ENCODE assay signal across 23 mouse cellular contexts in the genomic region with DNA sequence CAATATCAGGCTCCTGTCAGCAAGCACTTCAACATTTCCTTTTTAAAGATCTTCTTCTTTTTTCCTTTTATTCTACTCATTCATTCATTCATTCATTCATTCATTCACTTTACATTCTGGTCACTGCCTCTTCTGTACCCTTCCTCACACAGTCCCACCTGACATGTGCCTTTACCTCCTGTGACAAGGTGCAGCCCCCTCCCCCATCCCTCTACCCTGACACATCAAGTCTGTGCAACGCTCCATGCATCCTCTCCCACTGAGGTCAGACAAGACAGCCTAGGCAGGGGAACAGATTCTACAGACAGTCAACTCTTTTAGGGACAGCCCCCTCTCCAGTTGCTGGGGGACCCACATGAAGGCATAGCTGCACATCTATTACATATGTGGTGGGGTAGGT.
"Had no signal": no experiment of that assay in that cellular context is flagged by ENCODE, and none has a peak within 500 bp of the region (broad histone marks: within the 10 kb centered on the region; RNA-seq: fewer than 3 reads in every experiment).

No protein-coding gene starts in this region.

- H3K27ac ChIP-seq: gastrocnemius, adult 2 months; heart, embryonic 10.5 days; hindbrain, embryonic 10.5 days; hindbrain, embryonic 13.5 days; hindbrain, embryonic 15.5 days; intestine, embryonic 15.5 days; layer of hippocampus, adult 2 months; left cerebral cortex, adult 2 months; limb, embryonic 10.5 days; limb, embryonic 12.5 days had no signal

- H3K4me3 ChIP-seq: gastrocnemius, adult 2 months; heart, embryonic 10.5 days; heart, embryonic 12.5 days; hindbrain, embryonic 10.5 days; hindbrain, embryonic 13.5 days; hindbrain, embryonic 15.5 days; intestine, embryonic 15.5 days; layer of hippocampus, adult 2 months; left cerebral cortex, adult 2 months; limb, embryonic 10.5 days; limb, embryonic 12.5 days had no signal

- H3K9ac ChIP-seq: heart, embryonic 12.5 days; hindbrain, embryonic 13.5 days; hindbrain, embryonic 15.5 days; intestine, embryonic 15.5 days; limb, embryonic 12.5 days had no signal

- H3K4me2 ChIP-seq: heart, embryonic 12.5 days; hindbrain, embryonic 13.5 days; hindbrain, embryonic 15.5 days; intestine, embryonic 15.5 days; limb, embryonic 12.5 days had no signal

- H3K4me1 ChIP-seq: heart, embryonic 10.5 days; heart, embryonic 12.5 days; hindbrain, embryonic 10.5 days; hindbrain, embryonic 13.5 days; hindbrain, embryonic 15.5 days; intestine, embryonic 15.5 days; limb, embryonic 10.5 days; limb, embryonic 12.5 days had no signal

- ATAC-seq: inflammation-experienced regulatory T-cells, adult 6 months; intestine, embryonic 15.5 days; intestine, postnatal 0 days had no signal

- DNase-seq: gastrocnemius, adult 2 months; gastrocnemius, postnatal 10 days; gastrocnemius, postnatal 25 days; heart, adult 18-20 months; heart, postnatal 10 days; heart, postnatal 4 days; kidney, adult 18-20 months; kidney, adult 8-10 months; kidney, postnatal 10 days; kidney, postnatal 4 days; liver had no signal

- H3K9me3 ChIP-seq: heart, embryonic 10.5 days; heart, embryonic 12.5 days; hindbrain, embryonic 15.5 days; intestine, embryonic 15.5 days; limb, embryonic 10.5 days; limb, embryonic 12.5 days had no signal

- H3K36me3 ChIP-seq: heart, embryonic 10.5 days; heart, embryonic 12.5 days; hindbrain, embryonic 10.5 days; hindbrain, embryonic 13.5 days; hindbrain, embryonic 15.5 days; intestine, embryonic 15.5 days; limb, embryonic 10.5 days; limb, embryonic 12.5 days had no signal

- H3K27me3 ChIP-seq: hindbrain, embryonic 13.5 days; hindbrain, embryonic 15.5 days; intestine, embryonic 15.5 days; limb, embryonic 12.5 days had no signal
